Mouse (Mus musculus) layer of hippocampus, adult 9-10 months (tissue): ENCODE measurements at regions not wholly inside any gene's neighbourhood (a gene's known extent, or its start where the extent isn't known, plus 50 kb on each side); places are given as distances from the start of the nearest gene placed in this dataset.

Experiments used
- DNase-seq: peaks from one replicate; pipeline ENCODE4 v3.0.0; 2022; ENCODE audit warnings: low spot score

GRCm38 (mm10) chr7:36940611-36941010, 242.7 kb downstream of the Tshz3 start:
- no peak for DNase-seq

GRCm38 (mm10) chr7:36945024-36945815, 247.3 kb downstream of the Tshz3 start:
- no peak for DNase-seq

- DNase-seq: no peak
Observed at GRCm38 (mm10) chr7:36949511-36949910, 251.6 kb downstream of the Tshz3 start.

GRCm38 (mm10) chr7:36955376-36955775, 257.5 kb downstream of the Tshz3 start:
- no peak for DNase-seq

- DNase-seq: no peak
Observed at GRCm38 (mm10) chr7:36958255-36958654, 260.3 kb downstream of the Tshz3 start.

GRCm38 (mm10) chr7:36971772-36972171, 273.9 kb downstream of the Tshz3 start:
- no peak for DNase-seq

- DNase-seq: no peak
Observed at GRCm38 (mm10) chr7:36973654-36974320, 275.9 kb downstream of the Tshz3 start.

- DNase-seq: no peak
Observed at GRCm38 (mm10) chr7:36974573-36974972, 276.7 kb downstream of the Tshz3 start.

- DNase-seq: no peak
Observed at GRCm38 (mm10) chr7:36975475-36975874, 277.6 kb downstream of the Tshz3 start.

GRCm38 (mm10) chr7:36977819-36978218, 279.9 kb downstream of the Tshz3 start:
- no peak for DNase-seq

- no peak for DNase-seq
Observed at GRCm38 (mm10) chr7:36989380-36989779, 291.5 kb downstream of the Tshz3 start.

GRCm38 (mm10) chr7:37004601-37005000, 306.7 kb downstream of the Tshz3 start:
- DNase-seq: no peak

GRCm38 (mm10) chr7:37005701-37006100, 307.8 kb downstream of the Tshz3 start:
- no peak for DNase-seq

- no peak for DNase-seq
Observed at GRCm38 (mm10) chr7:37006921-37007320, 309.0 kb downstream of the Tshz3 start.

- DNase-seq: no peak
Observed at GRCm38 (mm10) chr7:37011180-37011754, 313.3 kb downstream of the Tshz3 start.

GRCm38 (mm10) chr7:37020078-37020477, 322.2 kb downstream of the Tshz3 start:
- no peak for DNase-seq

- DNase-seq: no peak
Observed at GRCm38 (mm10) chr7:37024501-37025025, 326.6 kb downstream of the Tshz3 start.

GRCm38 (mm10) chr7:37064582-37065458, 366.9 kb downstream of the Tshz3 start:
- no peak for DNase-seq

- DNase-seq: no peak
Observed at GRCm38 (mm10) chr7:37077698-37078097, 379.8 kb downstream of the Tshz3 start.

- DNase-seq: no peak
Observed at GRCm38 (mm10) chr7:37078140-37078539, 380.2 kb downstream of the Tshz3 start.

- DNase-seq: no peak
Observed at GRCm38 (mm10) chr7:37089726-37090125, 391.8 kb downstream of the Tshz3 start.

- no peak for DNase-seq
Observed at GRCm38 (mm10) chr7:37092572-37092971, 394.7 kb downstream of the Tshz3 start.
